Mouse (Mus musculus) frontal cortex, adult 2 months (tissue): ENCODE data around the gene Osbpl10. TPM values are rescaled to one million over a fixed set of nuclear protein-coding genes. Genes with fewer than 3 reads are reported as not detected.
"Not testable (repeated sequence)": the region's sequence is repeated elsewhere in the genome, so short reads cannot be mapped to it uniquely, and the experiment has no call there.

Experiments
- DNase-seq, 2 experiments: peaks; one replicate each; pipeline ENCODE4 v3.0.0; 2022; ENCODE audit warnings: low spot score in 1 of 2; ENCODE audit errors: extremely low spot score in 1 of 2
- polyA plus RNA-seq: library from polyadenylated mRNA; depleted of rRNA; stranded (reverse); fragments of >200 nt; gene quantifications from 2 replicates; pipeline ENCODE4 v1.2.3, GENCODE M21; 2012

Osbpl10 gene
- polyA plus RNA-seq, 1 experiment: 18.7 TPM

- DNase-seq: no peak
Measured at GRCm38 (mm10) chr9:115029307-115029706, 50.9 kb downstream of the Osbpl10 start.

- no peak for DNase-seq
Measured at GRCm38 (mm10) chr9:115030581-115030980, 52.2 kb downstream of the Osbpl10 start.

GRCm38 (mm10) chr9:115031046-115031445 lies 52.7 kb downstream of the Osbpl10 start:
- not testable (repeated sequence) for DNase-seq

- peak in 1 of 2 experiments; percentile 50 for DNase-seq
Measured at GRCm38 (mm10) chr9:115032786-115033185, 54.4 kb downstream of the Osbpl10 start.

- no peak for DNase-seq
Measured at GRCm38 (mm10) chr9:115034271-115034670, 55.9 kb downstream of the Osbpl10 start.

GRCm38 (mm10) chr9:115034788-115035187 lies 56.4 kb downstream of the Osbpl10 start:
- DNase-seq: no peak

GRCm38 (mm10) chr9:115038215-115038614 lies 59.8 kb downstream of the Osbpl10 start:
- no peak for DNase-seq

GRCm38 (mm10) chr9:115038686-115039085 lies 60.3 kb downstream of the Osbpl10 start:
- no peak for DNase-seq

- DNase-seq: no peak
Measured at GRCm38 (mm10) chr9:115039245-115039644, 60.9 kb downstream of the Osbpl10 start.

- DNase-seq: no peak
Measured at GRCm38 (mm10) chr9:115042571-115042970, 64.2 kb downstream of the Osbpl10 start.

GRCm38 (mm10) chr9:115042971-115043706 lies 64.8 kb downstream of the Osbpl10 start:
- DNase-seq: no peak

- DNase-seq: peak in 1 of 2 experiments; percentile 40
Measured at GRCm38 (mm10) chr9:115043881-115044770, 65.8 kb downstream of the Osbpl10 start.

- DNase-seq: no peak
Measured at GRCm38 (mm10) chr9:115045087-115045800, 66.9 kb downstream of the Osbpl10 start.

- DNase-seq: no peak
Measured at GRCm38 (mm10) chr9:115046701-115047100, 68.3 kb downstream of the Osbpl10 start.

GRCm38 (mm10) chr9:115048340-115048739 lies 70.0 kb downstream of the Osbpl10 start:
- no peak for DNase-seq

- no peak for DNase-seq
Measured at GRCm38 (mm10) chr9:115048861-115049260, 70.5 kb downstream of the Osbpl10 start.

- no peak for DNase-seq
Measured at GRCm38 (mm10) chr9:115049981-115050720, 71.8 kb downstream of the Osbpl10 start.

GRCm38 (mm10) chr9:115051976-115052375 lies 73.6 kb downstream of the Osbpl10 start:
- peak; percentile 46 to 76 for DNase-seq

- DNase-seq: no peak
Measured at GRCm38 (mm10) chr9:115053779-115054178, 75.4 kb downstream of the Osbpl10 start.
